Comparison of ENCODE assay signal across 34 mouse cellular contexts in the genomic region with DNA sequence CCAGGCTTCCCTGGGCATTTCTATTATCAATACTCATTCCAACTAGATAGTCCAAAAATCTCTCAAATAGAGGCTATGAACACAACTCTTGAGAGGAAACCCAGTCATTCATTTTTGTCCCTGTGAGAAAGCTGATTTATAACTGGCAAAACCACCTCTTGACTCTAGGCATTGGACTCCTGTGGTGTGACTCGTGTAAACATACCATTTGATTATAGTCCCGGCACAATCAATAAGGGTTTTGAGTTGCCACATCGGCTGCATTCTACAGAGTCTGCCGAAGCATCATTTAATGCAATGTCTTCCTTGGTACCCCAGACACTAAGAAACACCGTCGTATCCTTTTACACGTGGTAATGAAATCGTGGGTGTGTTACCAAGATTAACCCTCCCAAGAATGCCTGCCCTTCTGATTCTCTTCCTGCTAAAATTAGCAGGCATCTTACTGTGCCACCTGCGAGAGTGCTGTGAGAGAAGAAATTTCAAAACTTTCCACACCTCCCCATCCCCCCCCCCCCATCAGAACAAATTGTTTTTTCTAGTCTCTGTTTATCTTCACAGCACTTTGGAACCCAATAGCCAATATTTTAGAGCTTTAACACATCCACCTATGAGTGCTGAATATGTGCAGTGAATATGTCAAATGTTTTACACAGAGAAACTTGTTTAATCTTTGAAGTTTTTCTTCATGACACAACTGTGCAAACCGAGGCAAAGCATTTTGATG. TPM values are rescaled to one million over a fixed set of nuclear protein-coding genes. Genes with fewer than 3 reads are reported as not detected.
"Had no signal": no experiment of that assay in that cellular context is flagged by ENCODE, and none has a peak within 500 bp of the region (broad histone marks: within the 10 kb centered on the region; RNA-seq: fewer than 3 reads in every experiment).

No protein-coding gene starts in this region.

- H3K4me1 ChIP-seq: heart, embryonic 10.5 days; hindbrain, embryonic 10.5 days; hindbrain, embryonic 12.5 days; hindbrain, embryonic 13.5 days; hindbrain, embryonic 15.5 days; kidney, embryonic 15.5 days had no signal

- H3K36me3 ChIP-seq: heart, embryonic 10.5 days; heart, embryonic 12.5 days; heart, embryonic 13.5 days; heart, embryonic 15.5 days; hindbrain, embryonic 10.5 days; hindbrain, embryonic 12.5 days; hindbrain, embryonic 13.5 days; hindbrain, embryonic 15.5 days; intestine, embryonic 15.5 days; kidney, embryonic 15.5 days had no signal

- DNase-seq: heart, postnatal 10 days; heart, postnatal 14 days; heart, postnatal 36 days; heart, postnatal 4 days; kidney, adult 11 months; kidney, adult 18-20 months; kidney, adult 2 months; kidney, adult 8-10 months; kidney, adult 9 months; kidney, postnatal 10 days; kidney, postnatal 14 days; kidney, postnatal 25 days; kidney, postnatal 36 days; kidney, postnatal 4 days; layer of hippocampus, adult 9-11 months; layer of hippocampus, postnatal 36 days had no signal

- H3K27ac ChIP-seq: heart, embryonic 10.5 days; heart, embryonic 13.5 days; heart, embryonic 15.5 days; hindbrain, embryonic 10.5 days; hindbrain, embryonic 12.5 days; hindbrain, embryonic 13.5 days; hindbrain, embryonic 14.5 days; hindbrain, embryonic 15.5 days; hindbrain, postnatal 0 days; intestine, embryonic 15.5 days; kidney, embryonic 15.5 days; kidney, postnatal 0 days; layer of hippocampus, adult 2 months had no signal

- H3K9me3 ChIP-seq: heart, embryonic 10.5 days; heart, embryonic 12.5 days; heart, embryonic 13.5 days; heart, embryonic 15.5 days; hindbrain, embryonic 10.5 days; hindbrain, embryonic 12.5 days; hindbrain, embryonic 13.5 days; hindbrain, embryonic 15.5 days; intestine, embryonic 15.5 days; kidney, embryonic 15.5 days had no signal

- ATAC-seq: hindbrain, embryonic 16.5 days; hindbrain, postnatal 0 days; inflammation-experienced regulatory T-cells, adult 6 months; intestine, embryonic 15.5 days; intestine, embryonic 16.5 days; intestine, postnatal 0 days had no signal

- H3K27me3 ChIP-seq: heart, embryonic 12.5 days; heart, embryonic 13.5 days; heart, embryonic 15.5 days; hindbrain, embryonic 12.5 days; hindbrain, embryonic 13.5 days; hindbrain, embryonic 15.5 days; intestine, embryonic 15.5 days; kidney, embryonic 15.5 days had no signal

- H3K4me2 ChIP-seq: heart, embryonic 12.5 days; heart, embryonic 13.5 days; heart, embryonic 15.5 days; hindbrain, embryonic 12.5 days; hindbrain, embryonic 13.5 days; hindbrain, embryonic 14.5 days; hindbrain, embryonic 15.5 days; intestine, embryonic 15.5 days; kidney, embryonic 15.5 days had no signal

- H3K9ac ChIP-seq: heart, embryonic 12.5 days; heart, embryonic 13.5 days; heart, embryonic 15.5 days; hindbrain, embryonic 12.5 days; hindbrain, embryonic 13.5 days; hindbrain, embryonic 14.5 days; hindbrain, embryonic 15.5 days; intestine, embryonic 15.5 days; kidney, embryonic 15.5 days had no signal

- H3K4me3 ChIP-seq: heart, embryonic 10.5 days; heart, embryonic 12.5 days; heart, embryonic 13.5 days; heart, embryonic 15.5 days; hindbrain, embryonic 10.5 days; hindbrain, embryonic 12.5 days; hindbrain, embryonic 13.5 days; hindbrain, embryonic 15.5 days; intestine, embryonic 15.5 days; kidney, embryonic 15.5 days; layer of hippocampus, adult 2 months had no signal

RNA-seq across cellular contexts. Expression of a gene that starts 22.3 kb away (rescaled TPM):
- polyA plus RNA-seq: inflammation-experienced regulatory T-cells, adult 6 months had no signal

RNA-seq across cellular contexts. Expression of a gene that starts 39.4 kb away (rescaled TPM):
- polyA plus RNA-seq: inflammation-experienced regulatory T-cells, adult 6 months had no signal
